Mouse (Mus musculus) skeletal muscle tissue, adult 2 months (tissue): ENCODE results near the gene Dok5.
A peak's percentile ranks its signal among the peaks of the same experiment; 100 is the strongest.

ENCODE experiments used
- DNase-seq: peaks from one replicate; pipeline ENCODE4 v3.0.0-alpha.2; 2012; ENCODE audit warnings: low read depth, low spot score

Dok5 gene

DNA sequence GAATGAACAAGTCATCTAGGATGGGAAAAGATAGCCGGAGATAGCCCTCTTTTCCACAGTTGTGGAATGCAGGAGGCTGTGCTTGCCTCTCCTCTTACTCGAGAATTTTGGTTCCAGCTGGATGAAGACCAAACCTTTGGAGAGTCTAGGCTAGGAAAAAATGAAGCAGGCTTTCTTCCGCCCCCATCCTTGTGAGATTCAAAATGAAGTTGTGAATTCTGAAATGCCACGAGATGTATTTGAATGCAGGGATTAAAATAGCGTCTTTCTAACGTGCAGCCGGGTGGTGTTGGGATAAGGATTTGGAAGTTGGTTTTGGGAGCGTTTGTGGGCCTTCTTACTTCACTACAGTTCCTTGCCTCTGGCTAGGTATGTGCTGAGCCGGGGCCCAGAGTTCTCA lies 6.8 kb downstream of the Dok5 start:
- DNase-seq: no peak

GRCm38 (mm10) chr2:170738891-170739290 lies 7.3 kb downstream of the Dok5 start:
- DNase-seq: no peak

- DNase-seq: no peak
Observed at GRCm38 (mm10) chr2:170739713-170740365, 8.2 kb downstream of the Dok5 start.

DNA sequence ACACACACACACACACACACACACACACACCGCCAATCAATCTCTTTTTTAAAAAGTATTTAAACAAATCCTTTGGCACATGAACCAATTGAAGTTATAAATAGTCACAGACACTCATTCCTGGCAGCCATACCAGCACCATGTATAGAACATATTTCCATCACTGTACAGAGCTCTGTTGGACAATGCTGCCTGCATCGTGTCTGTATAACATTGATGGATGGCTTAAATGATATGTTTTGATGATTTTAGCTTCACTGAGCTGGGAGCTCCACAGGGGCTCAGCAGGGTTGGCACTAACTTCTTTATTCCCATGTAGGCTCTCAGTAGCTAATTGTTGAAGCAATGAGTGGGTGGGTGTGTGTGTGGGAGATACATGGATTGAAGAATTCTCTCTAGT lies 11.9 kb downstream of the Dok5 start:
- DNase-seq: no peak

GRCm38 (mm10) chr2:170748901-170749300 lies 17.3 kb downstream of the Dok5 start:
- DNase-seq: no peak

DNA sequence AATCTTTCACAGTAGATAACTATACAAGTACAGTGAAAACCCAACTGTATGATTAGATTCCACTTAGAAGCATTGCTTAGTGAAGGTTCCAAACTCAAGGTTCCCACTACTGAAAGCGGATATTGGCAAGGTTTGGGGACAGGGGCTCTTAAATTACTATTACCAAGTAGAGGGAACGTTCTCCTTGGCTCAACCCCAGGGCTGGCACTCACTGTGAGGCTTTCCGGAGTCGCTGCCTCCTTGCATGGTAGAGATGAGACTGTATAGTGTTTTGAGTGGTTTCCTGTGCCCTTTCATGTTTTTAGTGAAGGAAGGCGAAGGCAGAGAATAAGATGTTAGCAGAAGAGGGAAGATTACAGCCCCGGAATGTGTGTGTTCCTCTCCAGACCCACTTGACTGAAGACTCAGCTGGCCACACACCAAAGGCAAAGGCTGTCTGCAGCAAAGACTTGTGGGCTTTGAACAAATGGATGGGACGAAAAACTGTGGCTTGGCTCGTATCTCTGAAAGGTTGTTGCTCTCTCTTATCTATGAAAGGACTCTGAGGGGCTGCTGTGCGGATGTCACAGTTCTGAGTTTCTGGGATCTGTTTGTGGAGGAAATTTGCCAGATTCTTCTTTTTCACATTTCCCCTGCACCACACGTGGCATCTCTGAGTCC lies 20.7 kb downstream of the Dok5 start:
- no peak for DNase-seq

- DNase-seq: no peak
Observed at GRCm38 (mm10) chr2:170755817-170756216, 24.2 kb downstream of the Dok5 start.

- no peak for DNase-seq
Observed at GRCm38 (mm10) chr2:170756667-170757066, 25.1 kb downstream of the Dok5 start.

- DNase-seq: peak; percentile 19
Observed at GRCm38 (mm10) chr2:170757228-170757875, 25.7 kb downstream of the Dok5 start.

GRCm38 (mm10) chr2:170758201-170758600 lies 26.6 kb downstream of the Dok5 start:
- DNase-seq: no peak

- peak; percentile 18 for DNase-seq
Observed at GRCm38 (mm10) chr2:170764704-170765103, 33.1 kb downstream of the Dok5 start.

- no peak for DNase-seq
Observed at GRCm38 (mm10) chr2:170767243-170767642, 35.6 kb downstream of the Dok5 start.

GRCm38 (mm10) chr2:170768699-170769098 lies 37.1 kb downstream of the Dok5 start:
- DNase-seq: no peak

GRCm38 (mm10) chr2:170771555-170771954 lies 39.9 kb downstream of the Dok5 start:
- DNase-seq: no peak

- DNase-seq: no peak
Observed at GRCm38 (mm10) chr2:170772126-170772884, 40.7 kb downstream of the Dok5 start.

- no peak for DNase-seq
Observed at GRCm38 (mm10) chr2:170772885-170773270, 41.3 kb downstream of the Dok5 start.

DNA sequence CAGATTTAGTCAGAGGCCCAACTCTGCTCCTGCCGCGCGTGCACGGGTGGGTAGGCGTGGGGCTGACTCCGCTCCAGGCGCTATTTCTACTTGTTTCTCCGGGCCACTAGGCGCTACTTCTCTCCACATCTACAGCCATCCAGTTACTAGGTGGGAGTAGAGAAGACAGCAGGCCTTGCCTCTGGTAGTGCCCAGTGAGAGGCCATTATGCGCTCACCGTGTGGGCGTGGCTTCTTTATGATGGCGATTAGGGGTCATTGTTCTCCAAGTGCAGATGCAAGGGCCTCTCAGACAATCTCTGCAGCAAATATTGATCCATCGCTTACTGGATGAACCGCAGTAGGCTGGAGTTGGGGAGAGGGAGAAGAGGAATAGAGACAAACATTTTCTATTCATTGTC lies 44.0 kb downstream of the Dok5 start:
- DNase-seq: no peak

DNA sequence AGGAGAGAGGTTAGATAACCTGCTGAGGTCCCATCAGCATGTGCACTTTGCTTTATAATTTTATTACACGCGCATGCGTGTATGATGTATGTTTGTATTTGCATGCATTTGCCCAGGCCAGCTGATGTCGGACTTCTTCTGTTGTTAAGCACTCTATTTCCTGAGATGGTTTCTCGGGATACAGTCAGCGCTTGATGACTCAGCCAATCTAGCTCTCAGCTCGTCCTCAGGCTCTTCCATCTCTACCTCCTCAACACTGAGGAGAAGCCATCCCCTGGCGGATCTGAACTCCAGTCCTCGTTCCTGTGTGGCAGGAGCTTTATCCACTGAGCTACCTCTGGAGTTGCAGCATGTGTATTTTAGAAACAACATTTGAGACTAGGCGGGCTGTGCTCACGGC lies 44.5 kb downstream of the Dok5 start:
- no peak for DNase-seq

GRCm38 (mm10) chr2:170777572-170777971 lies 46.0 kb downstream of the Dok5 start:
- no peak for DNase-seq

GRCm38 (mm10) chr2:170780010-170780750 lies 48.6 kb downstream of the Dok5 start:
- DNase-seq: no peak

DNA sequence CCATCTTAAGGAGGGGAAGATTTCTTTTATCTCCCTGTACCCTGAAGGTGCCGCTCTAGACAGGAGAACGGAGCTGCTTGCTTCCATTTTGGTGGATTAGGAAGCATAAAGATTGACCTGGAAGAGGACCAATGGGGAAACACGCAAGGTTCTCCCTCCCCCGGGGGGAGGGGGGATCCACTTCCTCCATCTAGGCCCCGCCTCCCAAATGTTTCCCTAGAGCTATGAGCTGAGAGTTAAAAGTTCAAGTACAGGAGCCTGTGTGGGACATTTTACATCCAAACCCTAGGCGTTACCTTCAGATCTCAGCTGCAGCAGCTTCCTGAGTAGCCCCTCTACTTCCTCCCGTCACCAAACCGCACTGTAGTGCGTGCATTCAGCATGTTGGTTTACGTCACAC lies 56.5 kb downstream of the Dok5 start:
- no peak for DNase-seq
